Mouse (Mus musculus) midbrain, embryonic 13.5 days (tissue): ENCODE data around the gene Ifngr2. TPM values are rescaled to one million over a fixed set of nuclear protein-coding genes. Genes with fewer than 3 reads are reported as not detected.
A peak's percentile ranks its signal among the peaks of the same experiment; 100 is the strongest.

Experiments
- ATAC-seq: fragments of 200-750 bp; cut with Nextera tagmentation; 2 replicates; pipeline ENCODE4 v1.8.0; 2017; ENCODE audit warnings: mild to moderate bottlenecking, moderate TSS enrichment, moderate library complexity
- H3K27ac ChIP-seq: fragments of 300-500 bp; sonication (generic); 2 replicates; pipeline ENCODE4 v1.5.1; 2015; ENCODE audit warnings: inconsistent platforms, mild to moderate bottlenecking, moderate library complexity
- H3K27me3 ChIP-seq: fragments of 300-500 bp; sonication (generic); 2 replicates; pipeline ENCODE4 v1.6.1; 2015; ENCODE audit warnings: mild to moderate bottlenecking, inconsistent platforms
- H3K36me3 ChIP-seq: fragments of 300-500 bp; sonication (generic); 2 replicates; pipeline ENCODE4 v1.6.1; 2015; ENCODE audit warnings: mild to moderate bottlenecking, inconsistent platforms
- H3K4me1 ChIP-seq: fragments of 300-500 bp; sonication (generic); replicated peaks from 2 replicates; pipeline ENCODE4 v1.6.1; 2015; ENCODE audit warnings: inconsistent platforms
- H3K4me2 ChIP-seq: fragments of 300-500 bp; sonication (generic); replicated peaks from 2 replicates; pipeline ENCODE4 v1.6.1; 2015; ENCODE audit warnings: moderate library complexity, mild to moderate bottlenecking, inconsistent platforms
- H3K4me3 ChIP-seq: fragments of 300-500 bp; sonication (generic); replicated peaks from 2 replicates; pipeline ENCODE4 v1.5.1; 2015; ENCODE audit warnings: mild to moderate bottlenecking, inconsistent platforms
- H3K9ac ChIP-seq: fragments of 300-500 bp; sonication (generic); replicated peaks from 2 replicates; pipeline ENCODE4 v1.6.1; 2015; ENCODE audit warnings: mild to moderate bottlenecking, inconsistent platforms
- H3K9me3 ChIP-seq: fragments of 300-500 bp; sonication (generic); 2 replicates; pipeline ENCODE4 v1.6.1; 2016; ENCODE audit warnings: mild to moderate bottlenecking, inconsistent platforms
- WGBS: fragments of 180-500 bp; shearing (Covaris S2); methylation state at CpG from one replicate; pipeline ENCODE4 v1.1.7; 2015; 5-methylcytosine and 5-hydroxymethylcytosine counted together
- polyA plus RNA-seq: library from polyadenylated mRNA; unstranded; fragments of >200 nt; fragmentation: Nextera tagmentation; extraction: Ambion mirVana; gene quantifications from 2 replicates; pipeline ENCODE4 v1.2.1, GENCODE M21; 2015

The Ifngr2 gene
- polyA plus RNA-seq = 57.6 and 63.5 TPM in 2 replicates

GRCm38 (mm10) chr16:91546836-91547741, at the start of gene Ifngr2:
Ifngr2 (plus strand) TSS chr16:91547072.
- Histone ChIP-seq H3K9me3 (no peaks in the 10 kb centered on the region), H3K9ac (peak within 1 kb of the TSS; percentile 96), H3K4me1 (peaks cover 36% of the 10 kb centered on the region), H3K36me3 (no peaks in the 10 kb centered on the region), H3K27ac (peak within 1 kb of the TSS; percentile 9; the same call in 1 of the 2 replicates), H3K27me3 (peaks cover 12% of the 10 kb centered on the region; the same call in 1 of the 2 replicates), H3K4me3 (peak within 1 kb of the TSS; percentile 90), H3K4me2 (peak within 1 kb of the TSS; percentile 87)
- 1% methylated on average over 49 of the region's 74 CpGs for WGBS
- peak; percentile 91 for ATAC-seq

GRCm38 (mm10) chr16:91498041-91498440, 48.8 kb upstream of the Ifngr2 start:
- peaks cover 91% of the 10 kb centered on the region for H3K36me3 ChIP-seq
- H3K4me2 ChIP-seq = no peak overlapping the region

GRCm38 (mm10) chr16:91504701-91505100, 42.2 kb upstream of the Ifngr2 start:
- Histone ChIP-seq H3K36me3 (peaks cover 82% of the 10 kb centered on the region), H3K4me3 (no peak overlapping the region), H3K27ac (no peak overlapping the region), H3K9me3 (no peaks in the 10 kb centered on the region), H3K27me3 (no peaks in the 10 kb centered on the region), H3K9ac (no peak overlapping the region), H3K4me2 (no peak overlapping the region), H3K4me1 (no peaks in the 10 kb centered on the region)
- ATAC-seq = no peak
- 95% methylated on average over 7 of the region's 7 CpGs for WGBS

More at GRCm38 (mm10) chr16:91498041-91498440, 48.8 kb upstream of the Ifngr2 start:
- WGBS = 96% methylated on average over 7 of the region's 7 CpGs
- no peaks in the 10 kb centered on the region for H3K27me3 ChIP-seq
- H3K9me3 ChIP-seq = no peaks in the 10 kb centered on the region
- H3K9ac ChIP-seq = no peak overlapping the region
- H3K4me1 ChIP-seq = no peaks in the 10 kb centered on the region
- H3K4me3 ChIP-seq = no peak overlapping the region
- no peak for ATAC-seq
- H3K27ac ChIP-seq = no peak overlapping the region

GRCm38 (mm10) chr16:91505116-91505601, 41.7 kb upstream of the Ifngr2 start:
- peaks cover 79% of the 10 kb centered on the region for H3K36me3 ChIP-seq
- no peaks in the 10 kb centered on the region for H3K27me3 ChIP-seq
- H3K9me3 ChIP-seq = no peaks in the 10 kb centered on the region
- H3K4me1 ChIP-seq = no peaks in the 10 kb centered on the region
- no peak for ATAC-seq
- H3K9ac ChIP-seq = no peak overlapping the region
- no peak overlapping the region for H3K27ac ChIP-seq
- WGBS = 90% methylated on average over 15 of the region's 15 CpGs
- H3K4me2 ChIP-seq = no peak overlapping the region
- H3K4me3 ChIP-seq = no peak overlapping the region

- no peak for ATAC-seq
- Histone ChIP-seq H3K36me3 (peaks cover 67% of the 10 kb centered on the region), H3K27me3 (no peaks in the 10 kb centered on the region), H3K4me2 (no peak overlapping the region), H3K9me3 (no peaks in the 10 kb centered on the region), H3K27ac (no peak overlapping the region), H3K9ac (no peak overlapping the region), H3K4me1 (no peaks in the 10 kb centered on the region), H3K4me3 (no peak overlapping the region)
- 96% methylated on average over 12 of the region's 12 CpGs for WGBS
Measured at GRCm38 (mm10) chr16:91506396-91506795, 40.5 kb upstream of the Ifngr2 start.

GRCm38 (mm10) chr16:91512161-91512787, 34.6 kb upstream of the Ifngr2 start:
- Histone ChIP-seq H3K9ac (no peak overlapping the region), H3K27me3 (no peaks in the 10 kb centered on the region), H3K36me3 (peaks cover 14% of the 10 kb centered on the region), H3K27ac (no peak overlapping the region), H3K4me2 (no peak overlapping the region), H3K4me1 (no peaks in the 10 kb centered on the region), H3K4me3 (no peak overlapping the region), H3K9me3 (no peaks in the 10 kb centered on the region)
- WGBS = 35% methylated on average over 7 of the region's 7 CpGs
- ATAC-seq = peak; percentile 66; the same call in 1 of the 2 replicates

- 91% methylated on average over 6 of the region's 6 CpGs for WGBS
- no peak overlapping the region for H3K9ac ChIP-seq
- ATAC-seq = no peak
- no peak overlapping the region for H3K4me2 ChIP-seq
- no peak overlapping the region for H3K4me3 ChIP-seq
- H3K9me3 ChIP-seq = no peaks in the 10 kb centered on the region
- H3K27ac ChIP-seq = no peak overlapping the region
- no peaks in the 10 kb centered on the region for H3K27me3 ChIP-seq
- no peaks in the 10 kb centered on the region for H3K4me1 ChIP-seq
- peaks cover 7% of the 10 kb centered on the region; the same call in 1 of the 2 replicates for H3K36me3 ChIP-seq
Measured at GRCm38 (mm10) chr16:91513099-91513498, 33.8 kb upstream of the Ifngr2 start.

- H3K36me3 ChIP-seq = no peaks in the 10 kb centered on the region
- H3K4me3 ChIP-seq = no peak overlapping the region
- no peaks in the 10 kb centered on the region for H3K27me3 ChIP-seq
- 87% methylated on average over 7 of the region's 7 CpGs for WGBS
- no peak overlapping the region for H3K27ac ChIP-seq
- H3K9me3 ChIP-seq = no peaks in the 10 kb centered on the region
- H3K9ac ChIP-seq = no peak overlapping the region
- H3K4me1 ChIP-seq = no peaks in the 10 kb centered on the region
- no peak overlapping the region for H3K4me2 ChIP-seq
- no peak for ATAC-seq
Measured at GRCm38 (mm10) chr16:91517020-91517419, 29.9 kb upstream of the Ifngr2 start.

GRCm38 (mm10) chr16:91522040-91522439, 24.8 kb upstream of the Ifngr2 start:
- H3K4me3 ChIP-seq = no peak overlapping the region
- H3K27me3 ChIP-seq = no peaks in the 10 kb centered on the region
- H3K4me1 ChIP-seq = no peaks in the 10 kb centered on the region
- no peak overlapping the region for H3K4me2 ChIP-seq
- H3K9me3 ChIP-seq = no peaks in the 10 kb centered on the region
- no peaks in the 10 kb centered on the region for H3K36me3 ChIP-seq
- no peak overlapping the region for H3K27ac ChIP-seq
- no peak overlapping the region for H3K9ac ChIP-seq
- WGBS = 80% methylated on average over 5 of the region's 5 CpGs
- no peak for ATAC-seq

- Histone ChIP-seq H3K4me2 (no peak overlapping the region), H3K9ac (no peak overlapping the region), H3K9me3 (no peaks in the 10 kb centered on the region), H3K27me3 (no peaks in the 10 kb centered on the region), H3K4me3 (no peak overlapping the region), H3K36me3 (no peaks in the 10 kb centered on the region), H3K27ac (no peak overlapping the region), H3K4me1 (no peaks in the 10 kb centered on the region)
- 64% methylated on average over 18 of the region's 18 CpGs for WGBS
- ATAC-seq = no peak
Measured at GRCm38 (mm10) chr16:91522479-91523309, 24.2 kb upstream of the Ifngr2 start.

GRCm38 (mm10) chr16:91524206-91524605, 22.7 kb upstream of the Ifngr2 start:
- no peak overlapping the region for H3K4me2 ChIP-seq
- no peaks in the 10 kb centered on the region for H3K36me3 ChIP-seq
- no peak overlapping the region for H3K9ac ChIP-seq
- WGBS = 88% methylated on average over 5 of the region's 5 CpGs
- no peak overlapping the region for H3K27ac ChIP-seq
- no peak overlapping the region for H3K4me3 ChIP-seq
- no peak for ATAC-seq
- no peaks in the 10 kb centered on the region for H3K4me1 ChIP-seq
- H3K27me3 ChIP-seq = no peaks in the 10 kb centered on the region
- H3K9me3 ChIP-seq = no peaks in the 10 kb centered on the region
